Mouse (Mus musculus) embryonic facial prominence, embryonic 11.5 days (tissue): ENCODE measurements around the gene AC109138.7. TPM values are rescaled to one million over a fixed set of nuclear protein-coding genes. Genes with fewer than 3 reads are reported as not detected.

Source experiments
- microRNA-seq: library from miRNA; unstranded; fragments of <30 nt; microRNA quantifications from one replicate; pipeline ENCODE4, GENCODE M21; 2016; ENCODE audit warnings: borderline number of aligned reads
- polyA plus RNA-seq: library from polyadenylated mRNA; unstranded; fragments of >200 nt; fragmentation: Nextera tagmentation; extraction: Ambion mirVana; gene quantifications from 2 replicates; pipeline ENCODE4 v1.2.1, GENCODE M21; 2014

Gene AC109138.7
- polyA plus RNA-seq, 1 experiment from 2014 or later, result not detected

Small RNA genes lying within 50 kb of the gene (microRNA-seq; reads per million reads assigned to microRNA genes)
- not detected for gene Gm26115
- gene Mir6985, result not detected

Other genes with a start within 250 kb of the AC109138.7 start
- gene Aldh3b2, start 242.0 kb upstream of the AC109138.7 start, polyA plus RNA-seq, result 1.2 and 1.6 TPM in 2 replicates
- 2.3 and 3.5 TPM in 2 replicates for gene Acy3, start 227.8 kb upstream of the AC109138.7 start, polyA plus RNA-seq
- 0.26 TPM in 1 of 2 replicates, not detected in the other for gene Tbx10, start 221.6 kb upstream of the AC109138.7 start, polyA plus RNA-seq
- gene Nudt8, start 213.8 kb upstream of the AC109138.7 start, polyA plus RNA-seq, result 24.2 and 26.6 TPM in 2 replicates
- 1.3 and 1.4 TPM in 2 replicates for gene Gm49405, start 213.7 kb upstream of the AC109138.7 start, polyA plus RNA-seq
- gene Doc2g, start 211.0 kb upstream of the AC109138.7 start, polyA plus RNA-seq, result 2.2 TPM in 2 replicates
- 190 and 205 TPM in 2 replicates for gene Ndufv1, start 201.6 kb upstream of the AC109138.7 start, polyA plus RNA-seq
- gene Gstp1, start 176.4 kb upstream of the AC109138.7 start, polyA plus RNA-seq, result 405 and 453 TPM in 2 replicates
- 2.2 and 2.3 TPM in 2 replicates for gene Gstp2, start 168.3 kb upstream of the AC109138.7 start, polyA plus RNA-seq
- not detected in 2 replicates for gene Gstp3, start 154.8 kb upstream of the AC109138.7 start, polyA plus RNA-seq
- gene Cabp2, start 132.8 kb upstream of the AC109138.7 start, polyA plus RNA-seq, result not detected in 2 replicates
- gene Cdk2ap2, start 117.2 kb upstream of the AC109138.7 start, polyA plus RNA-seq, result 58.6 and 69.0 TPM in 2 replicates
- gene Pitpnm1, start 114.4 kb upstream of the AC109138.7 start, polyA plus RNA-seq, result 6.3 and 7.3 TPM in 2 replicates
- gene Aip, start 88.5 kb upstream of the AC109138.7 start, polyA plus RNA-seq, result 68.3 and 85.1 TPM in 2 replicates
- gene Gpr152, start 74.6 kb upstream of the AC109138.7 start, polyA plus RNA-seq, result not detected in 2 replicates
- gene Cabp4, start 70.3 kb upstream of the AC109138.7 start, polyA plus RNA-seq, result not detected in 2 replicates
- gene Coro1b, start 65.7 kb upstream of the AC109138.7 start, polyA plus RNA-seq, result 108 and 122 TPM in 2 replicates
- 0.64 and 1.3 TPM in 2 replicates for gene Ptprcap, start 60.8 kb upstream of the AC109138.7 start, polyA plus RNA-seq
- gene Rps6kb2, start 51.0 kb upstream of the AC109138.7 start, polyA plus RNA-seq, result 42.0 and 42.3 TPM in 2 replicates
- gene Carns1, start 38.9 kb upstream of the AC109138.7 start, polyA plus RNA-seq, result 2.0 TPM in 2 replicates
- 0.96 and 1.4 TPM in 2 replicates for gene Tbc1d10c, start 23.1 kb upstream of the AC109138.7 start, polyA plus RNA-seq
- gene Ppp1ca, start 22.3 kb upstream of the AC109138.7 start, polyA plus RNA-seq, result 955 and 1,002 TPM in 2 replicates
- 46.8 and 49.5 TPM in 2 replicates for gene Rad9a, start 12.7 kb upstream of the AC109138.7 start, polyA plus RNA-seq
- 4.6 and 5.0 TPM in 2 replicates for gene Clcf1, start 119 bp upstream of the AC109138.7 start, polyA plus RNA-seq
- gene Pold4, start 17.5 kb downstream of the AC109138.7 start, polyA plus RNA-seq, result 12.7 and 13.0 TPM in 2 replicates
- 2.7 and 4.8 TPM in 2 replicates for gene Ssh3, start 54.8 kb downstream of the AC109138.7 start, polyA plus RNA-seq
- 5.6 and 6.4 TPM in 2 replicates for gene Ankrd13d, start 68.8 kb downstream of the AC109138.7 start, polyA plus RNA-seq
- 13.5 and 18.9 TPM in 2 replicates for gene Grk2, start 91.9 kb downstream of the AC109138.7 start, polyA plus RNA-seq
- gene Kdm2a, start 183.9 kb downstream of the AC109138.7 start, polyA plus RNA-seq, result 43.5 and 48.3 TPM in 2 replicates
- 39.8 and 45.9 TPM in 2 replicates for gene Rhod, start 225.1 kb downstream of the AC109138.7 start, polyA plus RNA-seq